Mouse (Mus musculus) heart, postnatal 4 days (tissue): ENCODE data around the gene Nipsnap2. TPM values are rescaled to one million over a fixed set of nuclear protein-coding genes. Genes with fewer than 3 reads are reported as not detected.
A peak's percentile ranks its signal among the peaks of the same experiment; 100 is the strongest.
"Not testable (repeated sequence)": the region's sequence is repeated elsewhere in the genome, so short reads cannot be mapped to it uniquely, and the experiment has no call there.

Source experiments
- DNase-seq: peaks from one replicate; pipeline ENCODE4 v3.0.0; 2021
- total RNA-seq, 2 experiments: library from RNA; stranded (reverse); gene quantifications; 2 replicates each; pipeline ENCODE4 v1.2.3; 2021

The Nipsnap2 gene
- 100 to 1,000 TPM; 478 to 526 TPM for total RNA-seq

DNA sequence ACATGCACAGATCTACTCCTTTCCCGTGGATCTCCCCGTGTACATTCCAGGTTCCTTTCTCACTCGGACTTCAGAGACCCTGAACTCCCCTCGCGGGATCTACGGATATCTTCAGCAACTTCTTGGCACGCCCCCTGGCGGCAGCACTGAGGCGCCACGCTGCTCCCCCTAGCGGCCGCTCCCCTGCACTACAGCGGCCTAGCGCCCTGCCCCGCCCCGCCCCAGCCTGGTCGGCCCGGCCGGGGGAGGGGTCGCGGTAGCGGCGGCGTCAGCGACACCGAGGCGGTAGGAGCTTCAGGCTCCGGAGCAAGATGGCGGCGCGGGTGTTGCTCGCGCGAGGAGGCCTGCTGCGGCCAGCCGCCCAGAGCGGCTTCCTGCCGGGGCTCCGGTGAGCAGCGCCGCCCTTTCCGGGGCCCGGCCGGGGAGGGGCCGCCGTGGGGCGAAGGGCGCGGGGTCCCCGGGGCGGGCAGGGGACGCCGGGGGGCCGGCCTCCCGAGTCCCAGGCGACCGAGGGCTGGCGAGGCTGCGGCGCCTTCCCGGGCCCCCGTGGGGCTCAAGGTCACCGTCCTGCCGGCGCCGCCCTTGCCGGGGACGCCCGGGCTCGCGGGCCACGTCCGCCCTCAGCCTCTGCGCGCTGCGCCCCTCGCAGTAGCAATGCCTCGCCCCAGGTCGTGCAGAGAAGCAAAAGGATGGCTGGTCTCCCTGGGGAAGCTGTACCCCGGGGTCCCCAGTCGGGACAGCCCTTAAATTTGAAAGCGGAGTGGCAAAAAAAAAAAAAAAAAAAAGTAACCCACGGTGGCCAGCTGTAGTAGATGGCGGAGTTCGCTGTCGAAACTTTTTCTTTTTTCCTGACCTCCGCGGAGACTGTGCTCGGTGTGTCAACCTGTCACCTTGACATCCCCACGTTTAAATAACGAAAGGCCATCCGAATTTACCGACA, at the start of gene Nipsnap2:
TSS of gene Nipsnap2 (plus strand) at position 230 of the 940 bp plus-strand sequence.
- peak; percentile 96 for DNase-seq

DNA sequence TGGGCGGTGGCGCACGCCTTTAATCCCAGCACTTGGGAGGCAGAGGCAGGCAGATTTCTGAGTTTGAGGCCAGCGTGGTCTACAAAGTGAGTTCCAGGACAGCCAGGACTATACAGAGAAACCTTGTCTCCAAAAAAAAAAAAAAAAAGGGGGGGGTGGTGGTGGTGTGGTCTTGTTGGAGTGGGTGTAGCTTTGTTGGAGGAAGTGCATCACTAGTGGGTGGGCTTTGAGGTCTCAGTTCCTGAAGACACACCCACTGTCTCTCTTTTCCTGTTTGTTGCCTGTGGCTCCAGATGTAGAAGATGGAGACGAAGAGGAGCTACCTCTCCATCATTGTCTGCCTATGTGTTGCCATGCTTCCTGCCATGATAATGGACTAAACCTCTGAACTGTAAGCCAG, 39.7 kb upstream of the Nipsnap2 start:
- DNase-seq, result not testable (repeated sequence)

DNA sequence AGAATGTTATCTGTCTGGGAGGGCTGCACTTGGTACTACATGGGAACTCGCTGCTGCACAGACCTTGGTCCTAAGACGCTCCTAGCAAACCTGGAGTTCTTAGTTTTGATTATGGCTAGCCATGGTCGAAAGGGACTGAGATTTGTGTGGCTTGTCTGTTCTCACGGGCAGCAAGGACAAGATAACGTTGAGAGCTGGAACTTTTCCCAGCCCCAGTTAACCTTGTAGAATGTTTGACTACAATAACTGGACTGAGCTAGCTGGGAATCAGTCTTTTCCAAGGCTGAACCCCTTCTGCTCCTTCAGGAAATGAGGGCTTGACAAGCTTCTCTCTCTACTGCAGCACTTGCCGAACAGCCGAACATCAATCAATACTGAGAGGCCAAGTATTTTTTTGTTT, 37.2 kb upstream of the Nipsnap2 start:
- DNase-seq, result no peak

DNA sequence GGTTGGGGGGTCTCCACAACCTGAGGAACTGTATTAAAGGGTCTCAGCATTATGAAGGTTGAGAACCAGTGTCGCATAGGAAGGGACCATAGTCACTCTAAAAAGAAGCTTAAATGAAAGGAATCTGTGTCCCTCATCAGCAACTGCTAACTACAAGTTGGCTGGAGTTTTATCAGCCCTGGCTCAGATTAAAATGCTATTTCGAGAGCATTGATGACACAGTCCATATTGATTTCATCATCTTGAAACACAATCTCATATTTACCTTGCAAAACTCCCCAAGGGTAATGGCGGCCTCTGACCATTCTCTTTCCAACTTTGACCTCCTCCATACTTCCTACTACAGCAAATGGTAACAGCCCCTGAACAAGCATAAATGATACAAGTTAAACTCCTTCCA, 34.3 kb upstream of the Nipsnap2 start:
- no peak for DNase-seq

DNA sequence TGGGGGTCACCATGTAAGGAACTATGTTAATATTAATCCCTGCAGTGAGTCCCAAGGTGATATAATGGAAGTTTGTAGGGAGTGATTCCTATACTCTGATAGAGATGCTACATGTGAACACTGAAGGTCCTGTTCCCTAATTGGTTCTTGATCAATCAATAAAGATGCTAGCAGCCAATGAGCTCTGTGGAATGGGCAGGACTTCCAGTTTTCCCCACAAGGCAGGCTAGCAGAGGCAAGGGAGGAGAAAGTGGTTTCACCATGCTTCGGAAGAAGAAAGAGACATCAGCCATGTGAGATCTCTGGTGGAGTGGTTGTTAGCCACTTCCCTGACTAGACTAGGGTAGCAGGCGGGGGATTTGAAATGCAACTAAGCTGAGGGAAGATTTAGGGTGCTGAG, 24.4 kb upstream of the Nipsnap2 start:
- no peak for DNase-seq

DNA sequence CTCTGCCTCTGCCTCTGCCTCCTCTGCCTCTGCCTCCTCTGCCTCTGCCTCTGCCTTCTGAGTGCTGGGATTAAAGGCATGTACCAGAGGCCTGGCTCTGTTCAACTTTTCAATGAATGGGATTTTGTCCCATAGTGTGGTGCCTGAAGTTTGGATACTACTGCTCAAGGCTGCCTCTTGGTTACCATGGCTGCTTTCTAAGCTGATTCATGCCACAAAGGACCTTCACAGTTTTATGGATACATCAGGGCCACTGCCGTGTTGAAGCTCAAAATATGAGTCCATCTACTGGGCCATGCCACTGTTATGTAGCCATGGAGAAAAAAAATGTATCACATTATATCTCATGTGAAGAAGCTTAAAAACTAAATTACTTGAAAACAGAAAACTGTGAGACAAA, 23.2 kb upstream of the Nipsnap2 start:
- no peak for DNase-seq

DNA sequence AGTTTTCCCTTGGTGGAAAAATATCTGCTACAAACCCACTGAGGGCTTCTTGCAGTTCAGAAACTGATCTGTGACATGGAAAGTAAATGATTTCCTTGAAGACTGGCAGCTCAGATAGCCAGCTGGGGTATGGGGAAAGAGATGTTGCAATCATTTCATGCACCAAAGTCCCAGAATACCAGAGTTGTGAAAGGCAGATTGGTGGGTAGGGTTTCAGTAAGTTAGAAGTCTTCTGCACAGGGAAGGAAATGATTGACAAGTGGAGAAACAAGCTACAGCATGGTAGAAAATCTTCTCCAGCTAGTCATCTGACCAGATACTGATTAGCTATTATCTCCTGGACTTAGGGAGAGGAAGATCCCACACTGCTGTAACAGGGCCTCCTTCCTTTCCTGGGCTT, 21.5 kb upstream of the Nipsnap2 start:
- DNase-seq, result no peak

DNA sequence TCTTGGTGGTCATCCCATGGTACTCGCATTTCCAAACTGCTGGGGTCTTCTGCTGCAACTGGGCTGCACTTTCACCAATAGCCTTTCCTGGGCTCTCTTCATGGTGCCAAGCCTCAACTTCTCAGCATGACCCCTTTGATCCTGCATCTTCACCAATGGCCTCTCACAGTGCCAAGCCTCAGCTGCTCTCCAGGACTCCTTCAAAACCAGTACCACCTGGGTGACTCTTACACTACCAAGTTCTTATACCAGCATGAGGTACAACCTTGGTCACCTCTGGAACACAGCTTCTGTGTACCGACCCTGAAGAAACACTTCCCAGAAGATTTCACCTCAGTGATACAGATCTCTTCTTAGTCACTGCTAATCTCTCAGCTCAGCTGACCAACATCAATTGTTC, 16.5 kb upstream of the Nipsnap2 start, which contains the start of gene Sept14:
TSS of gene Sept14 (minus strand) at position 101 of the 400 bp plus-strand sequence.
- no peak for DNase-seq

DNA sequence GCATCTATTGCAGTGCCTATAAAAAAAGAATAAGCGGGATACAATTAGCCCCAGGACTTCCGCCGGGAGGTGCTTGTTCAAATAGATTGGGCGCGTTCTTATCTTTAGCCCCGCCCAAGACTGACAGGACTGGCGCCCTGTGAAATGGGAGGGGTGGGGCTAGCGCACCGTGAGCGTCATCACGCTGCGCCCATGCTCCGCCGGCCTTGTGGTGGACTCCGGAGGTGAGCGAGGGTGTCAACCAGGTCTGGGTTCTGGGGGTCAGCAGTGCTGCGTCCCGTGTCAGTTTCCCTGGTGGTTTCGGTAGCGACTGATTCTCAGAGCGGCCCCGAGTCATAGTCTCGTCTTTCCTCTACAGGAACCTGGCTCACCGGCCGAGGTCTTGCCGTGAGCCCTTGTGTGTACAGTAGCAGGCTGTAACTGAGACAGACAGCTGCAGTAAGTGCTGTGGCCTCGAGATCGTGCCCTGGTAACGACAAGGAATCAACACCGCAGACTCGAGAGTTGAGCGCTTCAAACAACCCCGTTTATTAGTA, 9.5 kb upstream of the Nipsnap2 start, which contains the start of gene Mrps17:
TSS of gene Mrps17 (plus strand) at position 172 of the 536 bp plus-strand sequence.
- peak; percentile 94 for DNase-seq

DNA sequence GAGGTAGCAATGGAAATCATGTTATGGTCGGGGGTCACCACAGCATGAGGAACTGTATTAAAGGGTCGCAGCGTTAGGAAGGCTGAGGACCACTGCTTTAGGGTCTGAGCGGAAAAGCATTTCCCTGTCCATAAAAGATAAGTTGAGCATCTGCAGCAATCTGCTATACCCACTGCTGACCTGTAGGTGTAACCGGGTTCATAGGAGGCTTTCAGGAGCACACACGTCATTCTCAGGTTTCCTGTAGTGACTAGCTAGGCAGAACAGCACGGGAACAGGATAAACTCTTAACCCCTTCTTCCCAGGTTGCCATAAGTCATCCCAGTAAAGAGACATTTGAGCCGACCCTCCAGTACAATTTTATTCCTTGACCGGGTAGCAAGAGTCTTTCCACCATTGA, 7.8 kb upstream of the Nipsnap2 start:
- DNase-seq, result no peak

DNA sequence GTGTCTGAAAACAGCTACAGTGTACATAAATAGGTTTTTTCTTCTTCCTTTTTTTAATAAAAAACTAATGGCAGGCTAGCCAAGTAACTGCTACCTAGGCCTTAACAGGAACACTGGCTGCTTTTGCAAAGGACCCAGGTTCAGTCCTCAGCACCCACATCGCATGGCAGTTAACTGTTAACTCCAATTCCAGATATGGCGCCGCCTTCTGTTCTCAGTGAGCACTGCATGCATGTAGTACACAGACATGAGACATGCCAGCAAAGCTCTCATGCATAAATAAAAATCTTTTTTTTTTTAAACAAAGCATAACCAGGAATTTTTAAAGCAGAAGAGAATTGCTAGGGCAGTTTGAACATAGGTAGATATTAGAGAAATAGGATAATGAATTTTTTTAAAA, 4.7 kb upstream of the Nipsnap2 start:
- DNase-seq, result no peak

DNA sequence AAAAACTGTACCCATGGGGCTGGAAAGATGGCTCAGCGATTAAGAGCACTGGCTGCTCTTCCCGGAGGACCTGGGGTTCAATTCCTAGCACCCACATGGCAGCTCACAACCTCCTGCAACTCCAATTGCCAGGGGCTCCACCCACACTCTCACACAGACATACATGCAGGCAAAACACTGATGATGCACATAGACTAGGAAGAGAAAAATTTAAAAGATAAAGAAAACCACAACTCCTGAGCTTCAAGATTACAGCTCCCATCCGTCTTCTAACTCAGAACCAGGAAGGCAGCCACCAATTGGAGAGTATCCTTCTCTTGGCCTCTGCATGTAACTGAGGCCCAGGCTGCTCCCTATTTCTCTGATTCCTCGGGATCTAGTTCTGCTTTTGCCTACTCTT, 595 bp upstream of the Nipsnap2 start:
- DNase-seq, result no peak

DNA sequence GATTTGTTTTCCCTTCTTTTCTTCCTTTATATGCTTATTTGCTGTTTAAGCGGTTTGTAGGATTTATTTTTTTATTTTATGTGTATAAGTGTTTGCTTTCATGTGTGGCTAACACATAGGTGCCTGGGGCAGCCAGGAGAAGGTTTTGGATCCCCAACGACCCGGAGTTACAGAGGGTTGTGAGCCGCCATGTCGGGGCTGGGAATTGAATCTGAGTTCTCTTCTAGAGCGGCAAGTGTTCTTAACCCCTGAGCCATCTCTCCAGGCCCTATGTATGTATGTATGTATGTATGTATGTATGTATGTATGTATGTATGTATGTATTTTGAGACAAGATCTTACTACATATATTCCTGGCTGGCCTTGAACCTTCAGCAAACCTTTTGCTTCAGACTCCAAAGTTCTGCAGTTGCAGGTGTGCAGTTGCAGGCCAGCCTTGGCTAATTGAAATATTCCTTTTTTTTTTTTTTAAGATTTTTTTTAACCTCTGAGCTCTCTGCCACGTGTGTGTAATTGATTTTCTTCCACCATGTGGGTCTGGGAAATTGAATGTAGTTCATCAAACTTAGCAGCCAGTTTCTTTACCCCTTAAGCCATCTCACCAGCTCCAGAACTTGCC, 1.0 kb downstream of the Nipsnap2 start:
- DNase-seq, result peak; percentile 32

DNA sequence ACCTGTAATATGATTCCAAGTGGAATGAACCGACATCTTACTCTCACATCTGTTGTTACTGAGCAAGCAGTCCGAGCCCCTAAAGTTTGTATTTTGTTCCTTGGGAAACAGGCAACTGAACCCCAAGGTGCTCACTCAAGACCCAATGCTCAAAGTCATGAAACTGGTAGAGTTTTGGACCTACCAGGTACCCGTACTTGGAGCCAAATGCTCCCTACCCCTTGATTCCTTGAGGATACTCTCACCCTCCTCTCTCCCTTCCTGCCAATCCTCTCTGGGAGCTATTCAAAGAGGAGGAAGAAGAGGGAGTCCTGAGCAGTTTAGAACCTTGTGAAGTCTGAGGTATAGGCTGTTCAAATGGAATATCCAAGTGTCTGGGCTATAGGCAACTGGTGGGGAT, 1.9 kb downstream of the Nipsnap2 start:
- DNase-seq, result no peak

DNA sequence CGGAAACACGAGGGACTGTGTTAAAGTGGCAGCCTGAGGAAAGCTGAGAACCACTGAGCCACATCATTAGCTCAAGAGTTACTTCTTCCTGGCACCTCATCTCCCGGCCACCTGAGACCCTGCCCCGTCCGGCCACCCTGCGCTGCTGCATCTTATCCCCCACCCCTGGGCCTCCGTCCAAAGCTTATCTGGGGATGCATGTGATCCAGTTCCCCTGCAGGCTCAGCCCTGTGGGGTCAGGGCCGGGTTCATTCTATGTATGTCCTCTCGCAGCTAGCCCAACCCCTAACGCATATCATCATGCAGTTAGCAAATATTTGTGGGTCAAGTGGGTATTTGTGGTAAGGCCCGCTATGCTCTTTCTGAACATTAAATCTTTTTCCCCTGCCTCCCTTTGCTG, 4.4 kb downstream of the Nipsnap2 start:
- peak; percentile 73 for DNase-seq

DNA sequence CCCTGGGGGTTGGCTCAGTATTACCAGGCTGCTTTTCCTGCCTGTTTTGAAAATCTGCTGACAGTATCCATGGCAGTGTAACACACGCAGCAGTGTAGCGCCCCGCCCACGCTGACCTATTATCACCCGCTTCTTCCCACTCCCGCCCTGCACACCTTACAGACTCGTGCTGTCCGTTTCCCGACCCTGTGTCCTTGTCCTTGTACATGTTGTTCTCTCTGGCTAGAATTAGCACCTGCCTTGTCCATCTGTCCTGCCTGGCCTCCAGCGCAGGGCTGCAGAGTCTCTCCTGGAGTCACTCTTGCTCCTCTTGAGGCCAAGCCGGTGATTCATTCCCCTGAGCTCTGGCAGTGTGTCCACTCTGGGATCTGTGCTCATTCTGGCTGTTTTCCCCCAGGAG, 5.5 kb downstream of the Nipsnap2 start:
- DNase-seq, result peak; percentile 62

DNA sequence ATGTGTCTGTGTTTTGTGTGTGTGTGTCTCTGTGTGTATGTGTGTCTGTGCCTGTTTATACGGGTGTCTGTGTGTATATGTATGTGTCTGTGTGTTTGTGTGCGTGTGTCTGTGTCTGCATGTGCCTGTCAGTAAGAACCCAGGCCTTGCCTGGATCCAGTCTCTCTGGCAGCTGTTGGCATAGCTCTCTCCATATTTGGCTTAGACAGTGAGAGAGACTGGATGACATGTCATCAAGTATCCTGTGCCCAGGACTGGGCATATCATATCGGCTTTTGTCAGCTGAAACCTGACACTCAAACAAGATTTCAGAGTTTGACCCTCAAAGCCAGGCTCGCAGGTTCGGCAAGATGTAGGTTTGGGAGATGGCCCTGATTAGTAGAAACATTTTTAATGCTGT, 6.2 kb downstream of the Nipsnap2 start:
- DNase-seq, result peak; percentile 50

DNA sequence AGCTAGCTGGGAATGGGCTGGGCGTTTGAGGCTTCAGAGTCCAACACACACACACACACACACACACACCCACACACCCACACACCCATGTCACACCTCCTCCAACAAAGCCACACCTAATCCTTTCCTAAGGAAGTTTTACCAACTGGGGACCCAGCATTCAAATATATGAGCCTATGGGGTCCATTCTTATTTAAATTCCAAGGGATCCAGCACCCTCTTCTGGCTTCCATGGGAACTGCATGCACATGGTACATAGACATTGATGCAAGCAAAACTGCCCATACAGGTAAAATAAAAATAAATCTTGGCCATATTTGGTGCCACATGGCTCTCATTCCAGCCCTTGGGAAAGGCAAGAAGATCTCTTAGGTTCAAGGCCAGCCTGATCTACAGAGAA, 16.1 kb downstream of the Nipsnap2 start:
- peak; percentile 47 for DNase-seq

DNA sequence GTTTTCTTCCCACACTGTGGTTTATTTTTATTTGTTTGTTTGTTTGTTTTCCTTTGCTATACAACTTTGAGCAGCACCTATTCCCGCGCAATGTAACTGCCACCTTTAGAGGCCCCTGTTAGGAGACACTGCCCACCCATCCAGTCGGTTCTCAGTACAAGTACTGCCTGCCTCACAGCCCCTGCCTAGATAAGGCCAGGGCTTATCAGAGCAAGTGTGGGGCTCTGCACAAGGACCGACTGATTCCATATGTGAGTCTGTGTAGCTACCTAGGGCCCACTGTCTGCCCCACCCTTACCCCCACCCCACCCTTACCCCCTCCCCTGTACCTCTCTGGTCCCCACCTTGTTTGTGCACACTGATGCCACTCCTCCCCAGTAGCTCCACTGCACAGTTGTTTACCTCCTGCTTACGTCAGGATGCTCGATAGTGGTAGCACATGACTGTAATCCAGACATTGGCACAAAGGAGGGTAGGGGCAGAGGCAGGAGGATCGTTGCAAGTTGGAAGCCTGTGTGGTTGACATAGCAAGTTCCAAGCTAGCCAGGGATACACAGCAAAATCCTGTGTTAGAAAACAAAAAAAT, 18.1 kb downstream of the Nipsnap2 start:
- DNase-seq, result no peak

DNA sequence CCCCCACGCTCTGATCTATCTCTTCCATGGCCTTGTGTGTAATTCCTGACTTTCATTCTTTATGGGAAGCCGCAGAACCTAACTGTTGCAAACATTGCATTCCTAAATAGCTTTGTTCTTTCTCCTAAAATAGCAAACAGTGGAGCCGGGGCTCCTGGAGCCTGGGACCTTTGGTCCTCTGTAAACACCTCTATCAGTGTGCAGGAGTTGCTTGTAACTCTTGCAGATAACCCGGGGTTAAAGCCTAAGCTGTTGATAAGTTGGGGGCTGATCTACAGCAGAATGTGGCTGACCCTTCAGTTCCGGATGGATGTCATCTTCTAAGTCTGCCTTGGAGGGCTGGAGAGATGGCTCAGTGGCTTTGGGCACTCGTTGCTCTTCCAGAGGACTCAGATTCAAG, 19.2 kb downstream of the Nipsnap2 start:
- no peak for DNase-seq

DNA sequence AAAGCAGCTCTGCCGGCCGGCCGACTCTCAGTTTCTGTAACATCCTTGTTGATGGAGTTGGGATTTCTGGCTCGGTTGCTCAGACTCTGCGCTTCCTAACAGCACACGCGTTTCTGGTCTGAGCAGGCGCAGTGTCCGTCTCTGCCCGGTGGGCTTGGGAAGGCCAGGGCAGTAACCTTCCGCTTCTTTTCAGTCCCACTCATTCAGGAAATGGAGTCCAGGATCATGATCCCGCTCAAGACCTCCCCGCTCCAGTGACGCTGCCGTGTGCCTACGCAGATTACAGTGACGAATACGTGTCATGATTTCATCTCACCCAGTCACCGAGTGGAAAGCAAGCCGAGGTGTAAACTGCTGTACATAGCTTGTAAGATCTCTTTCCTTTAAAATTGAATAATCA, 32.0 kb downstream of the Nipsnap2 start:
- no peak for DNase-seq

DNA sequence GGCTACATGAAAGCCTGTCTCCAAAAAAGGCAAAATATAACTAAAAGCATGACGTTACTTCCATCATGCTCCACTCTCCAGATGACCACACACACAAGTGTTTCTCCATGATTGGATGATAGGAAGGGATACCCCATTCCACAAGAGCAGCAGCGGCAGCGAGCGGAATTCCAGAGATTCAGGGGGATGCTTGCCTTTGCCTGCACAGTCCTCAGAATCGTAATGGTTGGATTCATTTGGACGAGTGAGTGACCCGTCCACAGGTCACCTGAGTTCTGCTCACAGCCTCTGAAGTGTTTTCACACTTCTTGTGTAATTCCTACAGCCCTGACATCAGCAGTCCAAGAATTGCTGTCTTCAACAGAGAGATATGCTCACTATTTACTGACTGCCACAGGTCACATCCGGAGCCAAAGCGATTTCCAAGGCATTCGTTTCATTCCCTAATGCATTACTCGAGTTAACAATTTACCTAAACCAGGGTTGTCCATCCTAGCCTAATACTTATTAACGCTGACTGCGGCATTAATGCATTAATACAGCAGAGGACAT, 35.1 kb downstream of the Nipsnap2 start:
- DNase-seq, result no peak
